Mouse (Mus musculus): ENCODE data around the gene Wwc1.
"Not testable (repeated sequence)": the region's sequence is repeated elsewhere in the genome, so short reads cannot be mapped to it uniquely, and the experiment has no call there.

Gene Wwc1

GRCm38 (mm10) chr11:35877651-35878558 is 102.4 kb downstream of the Wwc1 start:
- no peak for DNase-seq

DNA sequence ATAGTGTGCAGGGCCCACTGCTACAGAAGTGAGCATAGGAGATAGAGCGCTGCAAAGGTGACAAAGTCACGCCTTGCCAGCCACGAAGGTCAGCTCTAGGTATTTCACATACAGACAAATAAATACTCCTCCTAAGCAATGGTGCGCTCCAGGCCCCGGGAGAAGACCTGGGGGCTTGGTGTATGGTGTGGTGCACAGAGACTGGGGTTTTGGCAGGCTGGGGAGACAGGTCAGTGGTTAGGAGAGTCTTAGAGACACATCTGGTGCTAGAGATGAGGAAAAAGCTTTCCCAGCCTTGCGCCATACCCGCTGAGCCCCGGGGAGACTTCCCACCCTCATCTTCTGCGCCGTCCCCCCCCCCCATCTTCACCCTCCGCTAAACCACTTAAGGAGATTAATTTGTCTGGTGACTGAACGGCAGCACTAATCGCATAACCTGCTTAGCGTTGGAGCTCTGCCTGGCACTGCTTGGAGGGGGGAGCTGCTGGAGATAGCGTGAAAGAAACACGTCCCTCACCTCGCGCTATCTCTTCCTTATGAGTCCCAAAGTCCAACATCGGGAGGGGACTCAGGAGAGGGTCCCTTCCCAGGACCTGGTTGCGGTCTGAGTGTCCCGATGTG is 106.6 kb downstream of the Wwc1 start:
- no peak for DNase-seq

DNA sequence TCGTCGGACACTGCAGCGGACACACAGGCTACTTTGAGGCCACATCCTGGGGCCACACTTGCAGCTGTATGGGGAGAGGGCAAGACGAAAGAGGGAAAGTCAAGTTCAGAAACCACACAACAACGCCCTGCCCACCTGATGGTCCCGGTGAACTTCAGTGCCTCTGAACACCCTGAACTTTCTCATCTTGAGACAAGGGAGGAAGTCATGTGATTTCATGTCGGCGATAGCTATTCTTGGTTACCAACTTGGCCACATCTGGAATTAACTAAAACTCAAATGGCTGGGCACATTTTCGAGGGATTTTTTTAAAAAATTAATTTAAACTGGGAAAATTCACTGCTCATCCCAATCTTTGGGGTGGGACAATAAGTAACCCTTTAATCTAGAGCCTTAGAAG is 109.4 kb downstream of the Wwc1 start:
- DNase-seq, result no peak

DNA sequence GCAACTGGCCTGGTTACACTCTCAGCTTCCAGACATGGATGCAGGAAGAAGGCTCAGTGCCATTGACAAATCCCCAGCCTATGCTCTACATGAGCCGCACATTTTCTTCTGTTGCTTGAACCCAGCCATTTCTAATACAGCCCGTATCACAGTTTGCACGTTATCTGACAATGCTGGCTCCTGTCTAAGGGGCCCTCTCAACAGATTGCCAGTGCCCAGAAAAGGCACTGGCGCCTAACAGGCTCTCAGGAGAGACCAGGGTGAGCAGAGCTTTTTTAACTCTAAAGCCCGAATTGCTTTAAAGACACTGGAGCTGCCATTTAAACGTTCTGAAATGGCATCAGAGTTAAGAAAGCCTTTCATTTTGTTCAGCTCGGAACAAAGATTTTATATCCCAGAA is 114.2 kb downstream of the Wwc1 start:
- DNase-seq, result no peak

- DNase-seq, result no peak
Measured at GRCm38 (mm10) chr11:35864981-35865604, 115.2 kb downstream of the Wwc1 start.

DNA sequence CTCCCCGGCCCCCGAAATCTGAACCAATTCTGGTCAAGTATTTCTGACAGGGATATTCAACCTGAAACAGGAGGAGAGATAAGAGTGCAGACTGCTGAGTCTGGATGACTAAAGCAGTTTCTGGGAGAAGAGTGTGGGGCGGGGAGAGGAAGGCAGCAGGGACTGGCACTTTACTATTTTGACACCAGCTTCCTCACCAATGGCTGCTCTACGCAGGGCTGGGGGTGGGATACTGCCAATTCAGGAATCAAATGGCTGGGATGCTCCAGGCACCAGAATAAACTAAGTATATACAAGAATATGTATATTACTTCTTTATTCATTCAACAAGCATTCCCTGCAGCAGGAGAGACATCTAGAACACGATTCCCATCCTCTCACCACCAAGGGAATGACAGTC is 116.7 kb downstream of the Wwc1 start:
- no peak for DNase-seq

GRCm38 (mm10) chr11:35857395-35858067 is 122.8 kb downstream of the Wwc1 start:
- no peak for DNase-seq

GRCm38 (mm10) chr11:35856359-35857040 is 123.8 kb downstream of the Wwc1 start:
- DNase-seq, result no peak

GRCm38 (mm10) chr11:35855567-35855966 is 124.8 kb downstream of the Wwc1 start:
- DNase-seq, result no peak

DNA sequence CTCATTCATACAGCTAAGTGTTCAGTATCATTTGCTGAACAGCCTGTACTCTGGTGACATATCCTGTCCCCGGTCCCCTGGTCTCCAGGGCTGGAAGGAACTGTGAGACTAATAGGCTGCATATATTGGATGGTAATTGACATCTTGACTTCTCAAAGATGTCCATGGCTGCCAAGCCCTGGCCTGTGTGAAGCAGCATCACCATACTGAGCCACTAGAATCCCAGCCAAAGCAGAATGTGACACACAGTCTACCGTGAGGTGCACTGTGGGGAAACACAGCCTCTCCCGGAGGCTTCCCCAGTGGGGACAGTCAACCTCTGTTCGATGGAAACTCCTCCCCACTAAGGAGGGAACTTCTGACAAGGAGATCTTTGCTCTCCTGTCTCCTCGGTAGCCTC is 125.4 kb downstream of the Wwc1 start:
- no peak for DNase-seq

GRCm38 (mm10) chr11:35853651-35854050 is 126.7 kb downstream of the Wwc1 start:
- no peak for DNase-seq

DNA sequence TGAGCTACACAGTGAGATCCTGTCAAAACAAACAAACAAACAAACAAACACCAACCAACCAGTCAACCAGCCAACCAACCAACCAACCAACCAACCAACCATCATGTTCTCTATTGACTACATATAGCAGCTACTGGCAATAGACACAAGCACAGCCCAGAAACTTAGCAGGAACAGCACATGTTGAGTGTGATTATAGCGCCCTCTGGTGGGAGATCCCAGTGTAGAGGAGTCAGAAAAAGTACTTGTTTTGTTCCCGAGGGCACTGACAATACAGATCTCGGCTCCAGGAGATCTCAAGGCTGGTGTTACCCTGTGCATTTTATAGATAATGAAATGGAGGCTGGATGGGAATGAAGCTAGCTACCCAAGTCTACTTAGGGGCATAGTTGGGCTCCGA is 127.6 kb downstream of the Wwc1 start:
- DNase-seq, result peak in 1 of 2 experiments; percentile 23

DNA sequence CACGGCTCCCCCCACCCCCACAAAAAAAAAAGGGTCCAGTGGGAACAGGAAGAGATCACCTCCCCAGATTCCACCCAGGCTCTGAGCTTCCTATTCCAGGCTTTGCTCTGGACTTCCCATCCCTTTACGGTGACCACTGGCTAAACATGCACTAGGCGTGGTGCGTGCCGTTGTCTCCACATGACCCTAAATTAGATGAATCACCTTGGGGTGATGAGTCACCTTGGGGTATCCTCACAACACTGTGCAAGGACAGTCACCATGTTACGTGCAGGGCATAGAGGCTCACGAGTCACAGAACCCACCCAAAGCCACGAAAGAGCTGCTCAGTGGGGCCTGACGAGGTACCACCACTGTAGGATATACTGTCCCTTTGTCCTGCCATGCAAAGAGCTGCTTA is 136.0 kb downstream of the Wwc1 start:
- DNase-seq, result no peak

DNA sequence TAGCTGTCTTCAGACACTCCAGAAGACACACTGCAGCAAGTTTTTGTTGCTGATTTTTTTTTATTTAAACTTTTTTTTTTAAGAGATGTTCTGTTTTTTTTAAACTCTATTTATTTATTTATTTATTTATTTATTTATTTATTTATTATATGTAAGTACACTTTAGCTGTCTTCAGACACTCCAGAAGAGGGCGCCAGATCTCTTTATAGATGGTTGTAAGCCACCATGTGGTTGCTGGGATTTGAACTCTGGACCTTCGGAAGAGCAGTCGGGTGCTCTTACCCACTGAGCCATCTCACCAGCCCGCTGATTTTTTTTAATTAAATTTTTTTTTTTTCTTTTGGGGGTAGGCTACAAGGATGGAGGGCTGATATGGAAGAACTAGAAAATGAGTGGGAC is 137.8 kb downstream of the Wwc1 start:
- not testable (repeated sequence) for DNase-seq

- DNase-seq, result no peak
Measured at GRCm38 (mm10) chr11:35841738-35842325, 138.5 kb downstream of the Wwc1 start.

GRCm38 (mm10) chr11:35840806-35841205 is 139.5 kb downstream of the Wwc1 start:
- not testable (repeated sequence) for DNase-seq

- DNase-seq, result no peak
Measured at GRCm38 (mm10) chr11:35840282-35840681, 140.0 kb downstream of the Wwc1 start.

GRCm38 (mm10) chr11:35838345-35839338 is 141.7 kb downstream of the Wwc1 start:
- peak; percentile 91 for DNase-seq

DNA sequence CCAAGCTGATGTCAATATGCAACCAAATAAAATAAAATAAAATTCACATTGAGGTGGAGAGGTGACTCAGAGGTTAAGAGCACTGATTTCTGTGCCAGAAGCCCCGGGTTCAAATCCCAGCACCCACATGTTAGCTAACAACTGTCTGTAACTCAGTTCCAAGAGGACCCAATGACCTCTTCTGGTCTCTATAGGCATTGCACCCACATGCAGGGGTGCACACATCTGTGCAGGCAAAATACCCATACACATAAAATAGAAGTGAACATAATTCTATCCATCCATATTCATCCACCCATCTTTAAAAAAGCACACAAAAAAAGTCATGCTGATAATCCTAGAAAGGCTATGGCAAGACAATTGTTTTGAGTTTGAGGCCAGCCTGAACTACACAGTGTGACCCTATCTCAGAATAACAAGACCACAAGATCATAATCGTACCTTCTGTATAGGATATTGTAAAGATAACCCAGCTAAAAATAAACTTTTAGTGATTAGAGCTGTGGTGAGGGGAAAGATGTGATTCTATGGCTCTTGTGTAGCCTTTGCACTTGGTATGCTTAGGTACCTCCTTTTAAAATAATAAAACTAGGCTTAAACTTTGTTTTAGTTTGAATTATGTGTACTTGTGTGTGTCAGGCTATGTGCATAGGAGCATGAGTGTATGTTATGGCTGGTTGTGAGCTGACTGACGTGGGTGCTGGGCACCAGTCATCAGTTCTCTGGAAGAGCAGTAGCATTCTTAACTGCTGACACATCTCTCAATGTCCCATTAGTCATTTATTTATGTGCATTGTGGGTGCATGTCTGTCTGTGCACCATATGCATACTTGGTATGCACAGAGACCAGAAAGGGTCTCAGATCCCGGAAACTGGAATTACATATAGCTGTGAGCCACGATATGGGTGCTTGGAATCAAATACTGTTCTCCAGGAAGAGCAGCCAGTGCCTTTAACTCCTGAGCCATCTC is 142.9 kb downstream of the Wwc1 start:
- DNase-seq, result no peak
